Mouse (Mus musculus) left cerebral cortex, postnatal 10 days (tissue): ENCODE measurements at regions not wholly inside any gene's neighbourhood (a gene's known extent, or its start where the extent isn't known, plus 50 kb on each side); places are given as distances from the start of the nearest gene placed in this dataset.

Source experiments
- DNase-seq, 2 experiments: peaks; one replicate each; pipeline ENCODE4 v3.0.0; 2021 to 2022; ENCODE audit warnings: low spot score in 2 of 2, mixed read lengths in 1 of 2; ENCODE audit errors: extremely low spot score in 1 of 2
- intact Hi-C: fragments of 180-260 bp; cut with DNase I; formaldehyde crosslinking; loops from one replicate; pipeline ENCODE4 v1.15.1; 2025

DNA sequence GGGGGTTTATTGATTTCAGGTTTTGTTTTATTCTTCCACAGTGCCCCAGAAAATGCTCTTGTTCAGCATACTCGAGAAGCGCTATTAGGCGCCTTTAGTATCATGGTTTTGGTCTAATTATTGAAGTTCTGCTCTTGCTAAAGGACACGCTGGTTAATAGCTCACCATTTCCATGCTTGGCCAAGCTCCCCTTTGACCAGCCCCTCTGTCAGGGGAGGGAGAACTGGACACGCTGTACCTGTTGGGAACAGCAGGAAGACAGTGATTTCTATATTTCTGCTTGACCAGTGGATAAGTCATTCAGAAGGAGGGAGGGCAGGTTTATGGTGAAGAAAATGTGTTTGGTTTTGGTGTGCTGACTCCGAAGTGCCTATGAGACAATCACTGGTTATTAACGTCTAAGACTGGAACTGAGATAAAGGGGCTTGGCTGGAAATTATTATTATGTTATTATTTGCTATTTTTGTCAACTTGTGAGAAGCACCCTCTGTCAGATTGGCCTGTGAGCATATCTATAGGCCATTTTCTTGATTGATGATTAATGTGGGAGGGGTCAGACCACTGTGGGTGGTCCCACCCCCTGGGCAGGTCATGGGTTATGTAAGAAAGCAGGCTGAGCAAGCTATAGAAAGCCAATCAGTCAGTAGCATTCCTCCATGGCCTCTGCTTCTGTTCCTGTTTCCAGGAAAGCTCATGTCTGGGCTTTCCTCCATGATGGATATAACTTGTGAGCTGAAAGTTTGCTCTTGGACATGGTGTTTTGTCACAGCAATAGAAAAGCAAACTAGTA is 51.2 kb upstream of the Tanc2 start:
- intact Hi-C loops, result no loop called here

DNA sequence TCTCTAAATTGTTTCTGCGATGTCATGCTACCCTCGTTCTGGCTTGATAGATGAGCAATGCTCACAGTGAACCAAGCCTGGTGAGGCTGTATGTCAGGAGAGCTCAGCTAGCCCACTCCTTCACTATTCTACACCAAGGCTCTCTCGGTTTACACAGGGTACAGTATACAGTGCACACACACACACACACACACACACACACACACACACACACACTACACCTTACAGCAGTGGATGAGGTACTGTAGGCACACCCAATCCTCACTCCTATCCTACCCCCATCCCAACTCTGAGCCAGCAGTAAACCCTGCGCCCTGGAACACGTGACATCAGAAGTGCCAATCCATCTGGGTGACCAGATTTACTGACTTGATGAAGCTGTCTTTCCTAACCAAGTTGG is 57.2 kb upstream of the Tanc2 start:
- intact Hi-C loops, result no loop called here
- no peak for DNase-seq

More for the DNA sequence above, 51.2 kb upstream of the Tanc2 start:
- DNase-seq, result no peak

DNA sequence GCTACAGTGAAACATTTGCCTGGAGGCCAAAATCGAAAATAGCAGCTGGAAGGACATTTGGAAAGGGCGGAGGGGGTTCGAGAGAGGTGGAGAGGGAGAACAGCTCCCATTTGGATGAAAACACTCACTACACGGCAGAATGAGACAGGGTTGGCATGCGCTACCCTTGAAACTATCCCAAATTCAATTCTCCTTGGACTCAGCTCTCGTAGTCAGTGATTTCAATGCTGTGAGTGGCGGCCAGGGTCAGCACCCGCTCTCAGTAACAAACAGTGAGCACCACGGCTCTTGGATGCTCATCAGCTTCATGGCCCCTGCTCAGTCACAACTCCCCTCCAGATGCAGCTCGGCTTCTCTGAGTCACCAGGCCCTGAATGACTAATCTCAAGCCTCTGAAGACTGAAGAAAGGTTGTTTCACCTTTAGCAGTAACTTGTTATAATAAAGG is 59.1 kb upstream of the Tanc2 start:
- intact Hi-C loops, result no loop called here
- DNase-seq, result no peak

DNA sequence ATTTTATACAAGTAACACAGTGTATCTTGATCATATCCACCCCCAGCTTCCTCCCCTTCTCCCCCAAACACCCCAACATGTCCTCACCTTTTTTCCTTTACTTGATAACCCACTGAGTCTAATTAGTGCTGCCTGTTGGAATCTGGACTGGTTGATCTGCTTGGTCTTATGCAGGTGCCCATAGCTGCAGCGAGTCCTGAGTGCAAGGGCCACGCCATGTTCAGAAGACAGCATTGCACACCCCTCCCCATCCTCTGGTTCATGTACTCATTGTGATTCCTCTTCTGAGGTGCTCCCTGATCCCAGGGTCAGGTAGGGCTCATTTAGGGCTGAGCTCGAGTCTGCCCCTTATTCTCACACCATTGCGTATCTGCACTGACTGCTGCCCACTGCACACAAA is 63.7 kb upstream of the Tanc2 start:
- no peak for DNase-seq

DNA sequence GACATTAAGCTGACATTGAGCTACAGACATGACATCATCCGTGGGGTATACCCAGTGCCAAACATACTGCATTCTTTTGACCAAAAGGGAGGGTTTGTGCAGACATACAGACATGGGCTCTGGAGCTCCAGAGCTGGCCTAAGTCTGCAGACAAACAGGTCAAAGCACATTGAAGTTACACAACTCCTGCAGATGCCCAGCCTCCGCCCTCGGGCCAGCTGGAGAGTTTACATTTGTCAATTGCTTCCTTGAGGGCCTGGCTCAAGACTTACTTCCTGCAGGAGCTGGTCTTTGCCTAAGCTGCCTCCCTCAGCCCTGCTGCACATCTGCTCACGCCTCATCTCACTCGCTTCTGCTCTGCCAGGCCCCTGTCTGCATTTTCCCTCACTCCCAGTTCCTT is 64.2 kb upstream of the Tanc2 start:
- intact Hi-C loops, result no loop called here
- peak in 1 of 2 experiments; percentile 37 for DNase-seq

More for the DNA sequence above, 63.7 kb upstream of the Tanc2 start:
- intact Hi-C loops, result no loop called here

DNA sequence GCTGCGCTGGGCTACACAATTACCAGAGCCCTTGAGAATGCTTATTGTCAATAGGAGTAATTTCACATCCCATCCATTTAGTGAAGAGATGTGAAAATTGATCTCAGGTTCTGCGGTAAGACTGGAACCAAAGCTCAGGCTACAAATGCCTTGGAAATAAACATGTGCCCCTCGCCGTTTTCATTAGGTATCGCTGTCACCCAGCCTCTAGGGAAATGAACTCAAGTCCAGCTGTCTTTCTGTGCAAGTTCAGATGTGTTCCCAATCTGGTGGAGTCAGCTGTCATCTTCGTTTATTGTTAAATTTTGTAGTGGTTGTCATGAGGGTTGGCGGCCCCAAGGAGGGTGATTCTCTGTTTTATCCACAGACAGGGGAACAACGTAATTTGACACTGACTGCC is 65.4 kb upstream of the Tanc2 start:
- no peak for DNase-seq
- intact Hi-C loops, result no loop called here

DNA sequence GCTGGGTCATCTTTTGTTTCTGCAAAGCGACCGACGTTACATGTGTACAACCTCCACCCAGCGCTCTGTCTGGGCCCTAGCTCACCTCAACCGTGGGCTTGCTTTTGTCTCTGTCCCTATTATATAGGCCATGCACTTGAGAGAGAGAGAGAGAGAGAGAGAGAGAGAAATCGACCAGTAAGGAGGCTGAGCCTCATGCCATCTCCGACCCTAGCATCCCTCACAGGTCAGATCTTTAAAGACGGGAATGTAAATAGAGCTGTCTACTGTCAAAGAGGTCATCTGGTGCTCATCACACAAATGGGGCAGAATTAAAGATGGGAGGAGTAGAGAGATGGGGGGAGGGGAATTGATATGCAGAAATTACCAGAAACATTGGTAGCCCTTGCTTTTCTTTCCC is 66.0 kb upstream of the Tanc2 start:
- DNase-seq, result no peak
- intact Hi-C loops, result no loop called here

DNA sequence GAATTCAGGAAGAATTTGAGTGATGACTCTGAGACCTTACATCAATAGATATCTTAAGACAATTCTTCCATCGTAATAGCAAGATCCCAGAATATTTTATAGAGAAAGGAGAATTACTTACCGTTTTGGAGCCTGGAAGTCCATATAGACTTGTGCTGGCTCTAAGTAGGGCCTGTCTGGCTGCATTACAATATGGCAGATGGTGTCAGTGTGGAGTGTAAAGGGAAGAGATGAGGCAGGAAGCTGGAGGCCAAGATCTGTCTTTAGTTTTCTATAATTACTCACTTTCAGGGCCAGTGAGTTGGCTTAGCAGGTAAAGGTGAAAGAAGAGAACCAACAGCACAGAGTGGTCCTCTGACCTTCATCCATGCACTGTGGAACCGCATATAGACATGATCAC is 63.9 kb upstream of the March10 start:
- intact Hi-C loops, result no loop called here
- DNase-seq, result no peak

DNA sequence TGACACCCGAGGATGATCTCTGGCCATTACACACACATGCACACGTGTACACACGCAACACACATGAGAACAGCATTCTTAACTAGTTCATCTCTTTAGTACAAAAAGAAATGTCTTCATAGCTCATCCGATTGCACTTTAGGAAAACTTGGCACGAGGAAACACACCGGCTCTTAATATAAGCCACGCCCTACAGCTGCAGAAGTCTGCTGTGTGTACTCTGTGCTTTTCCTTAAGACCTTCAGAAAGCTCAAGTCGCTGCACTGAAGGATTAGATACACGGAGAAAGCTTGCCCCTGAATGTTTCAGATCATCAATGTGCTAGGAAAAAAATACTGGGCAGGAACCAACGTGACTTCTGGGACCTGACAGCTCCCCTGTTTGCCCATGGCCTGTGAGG is 56.7 kb upstream of the March10 start:
- DNase-seq, result no peak
- intact Hi-C loops, result no loop called here

DNA sequence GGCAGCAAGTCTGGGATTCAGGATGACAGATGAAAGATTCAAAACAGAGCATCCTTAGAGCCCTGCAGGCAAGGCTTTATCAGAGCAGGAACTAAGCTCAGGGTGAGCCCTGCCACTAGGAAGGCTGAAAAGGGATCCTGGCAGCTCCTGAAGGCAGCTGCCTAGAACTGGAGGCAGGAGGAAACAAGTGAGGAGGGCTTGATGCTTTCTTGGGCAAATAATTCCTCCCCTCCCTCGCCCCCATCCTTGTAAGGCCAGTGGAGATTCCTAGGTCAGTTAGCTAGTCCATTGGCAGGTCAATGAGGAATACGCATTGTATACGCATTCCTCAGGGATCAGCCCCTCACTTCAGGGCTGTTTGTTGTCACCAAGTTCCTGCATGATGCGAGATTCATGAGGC is 54.1 kb upstream of the March10 start:
- intact Hi-C loops, result no loop called here
- no peak for DNase-seq

DNA sequence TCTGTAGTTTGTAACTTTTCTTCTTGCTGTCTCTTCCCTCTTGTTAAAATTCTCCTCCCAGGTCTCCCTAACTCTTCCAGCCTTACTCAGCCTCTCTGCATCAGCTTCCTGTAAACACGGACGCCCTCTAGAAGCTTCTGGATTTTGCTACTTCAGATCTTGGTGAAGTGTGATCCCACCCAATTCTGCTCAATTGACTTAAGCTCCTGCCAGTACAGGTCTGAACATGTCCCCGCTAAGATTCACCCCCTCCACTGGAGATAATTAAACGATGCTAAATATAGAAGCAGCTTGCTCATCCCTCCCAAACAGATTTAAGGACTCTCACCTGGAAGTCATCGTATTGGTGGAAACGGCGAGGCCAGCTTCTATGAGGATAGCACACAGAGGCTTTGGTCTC is 53.5 kb upstream of the March10 start:
- intact Hi-C loops, result no loop called here
- no peak for DNase-seq

DNA sequence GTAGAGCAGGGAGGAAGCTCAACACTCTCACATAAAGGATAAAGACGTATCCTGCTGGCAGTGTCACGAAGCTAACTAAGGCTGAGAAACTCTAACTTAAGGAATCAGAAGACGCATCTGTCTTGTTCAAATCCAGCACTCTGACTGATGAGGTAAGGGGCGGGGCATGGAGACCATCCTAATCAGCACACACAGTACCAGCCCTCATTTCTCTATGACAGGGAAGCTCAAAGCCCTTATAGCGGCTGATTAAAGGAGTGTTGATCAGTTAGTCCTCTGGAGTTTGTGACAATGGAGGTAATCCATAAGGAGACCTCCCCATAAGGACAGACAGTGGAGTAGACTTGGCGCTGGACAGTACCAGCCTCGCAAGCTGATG is 52.1 kb upstream of the March10 start:
- intact Hi-C loops, result no loop called here
- DNase-seq, result no peak

DNA sequence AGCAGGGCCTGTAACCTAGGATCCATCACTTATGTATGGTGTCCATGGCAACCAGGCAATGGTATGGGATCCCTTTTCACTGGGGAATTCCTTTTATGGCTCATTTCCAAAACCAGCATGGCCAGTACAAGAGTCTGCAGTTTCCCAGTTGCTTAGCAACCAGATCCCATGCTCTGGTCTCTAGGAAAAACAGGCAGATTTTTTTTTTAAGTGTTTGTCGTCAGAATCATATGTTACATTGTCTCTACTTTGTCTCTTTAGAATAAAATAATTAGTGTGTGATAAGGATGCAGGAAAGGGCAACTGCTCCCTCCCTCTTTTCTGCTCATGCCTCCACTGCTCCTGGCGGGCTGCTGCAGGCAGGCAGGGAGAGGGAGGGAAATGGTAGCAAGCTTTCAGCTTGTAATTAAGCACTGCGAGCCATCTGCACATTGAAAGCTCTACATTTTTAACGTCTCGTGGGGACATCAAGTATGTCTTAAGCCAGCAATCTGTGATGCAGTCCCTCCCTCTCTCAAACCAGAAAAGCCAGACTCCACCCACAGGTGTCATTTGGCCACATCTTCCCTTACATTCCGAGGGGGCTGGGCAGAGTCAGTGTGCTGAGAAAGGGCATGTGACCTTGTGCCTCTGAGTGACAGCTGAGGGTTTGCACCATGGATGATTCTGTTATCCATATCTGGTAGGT is 51.6 kb upstream of the March10 start:
- intact Hi-C loops, result no loop called here
- peak; percentile 44 to 82 for DNase-seq

DNA sequence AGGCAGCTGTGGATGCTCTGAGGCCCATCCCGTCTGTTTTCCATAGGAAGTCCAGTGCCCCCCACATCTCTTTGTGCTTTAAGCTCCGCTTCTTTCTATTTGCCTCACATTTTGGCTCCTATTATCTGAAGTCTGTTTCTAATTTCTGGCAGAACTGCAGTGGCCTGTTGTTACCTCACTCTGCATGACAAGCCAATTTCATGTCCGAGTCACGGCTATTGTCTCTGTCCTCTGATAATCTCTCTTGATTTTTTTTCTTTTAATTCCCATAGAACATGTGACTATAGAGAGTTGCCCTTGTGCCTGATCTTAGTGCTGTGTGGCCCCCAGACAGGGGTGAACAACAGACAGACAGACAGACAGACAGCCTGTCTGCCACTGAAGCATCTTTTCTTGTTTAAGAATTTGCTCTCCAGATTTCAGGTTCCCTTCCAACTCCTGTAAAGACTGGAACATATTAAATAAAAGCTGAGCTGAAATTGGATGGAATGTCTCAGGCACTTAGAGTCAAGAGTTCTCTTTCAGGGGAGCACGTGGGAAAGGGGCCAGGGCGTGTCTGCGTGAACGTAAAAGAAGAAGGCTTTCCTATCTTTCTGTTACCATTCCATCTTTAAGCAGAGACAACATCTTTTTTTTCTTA is 50.9 kb upstream of the March10 start:
- DNase-seq, result no peak
- intact Hi-C loops, result no loop called here
